Mouse (Mus musculus): ENCODE data around the gene Gadl1.
"Not testable (repeated sequence)": the region's sequence is repeated elsewhere in the genome, so short reads cannot be mapped to it uniquely, and the experiment has no call there.

The Gadl1 gene

DNA sequence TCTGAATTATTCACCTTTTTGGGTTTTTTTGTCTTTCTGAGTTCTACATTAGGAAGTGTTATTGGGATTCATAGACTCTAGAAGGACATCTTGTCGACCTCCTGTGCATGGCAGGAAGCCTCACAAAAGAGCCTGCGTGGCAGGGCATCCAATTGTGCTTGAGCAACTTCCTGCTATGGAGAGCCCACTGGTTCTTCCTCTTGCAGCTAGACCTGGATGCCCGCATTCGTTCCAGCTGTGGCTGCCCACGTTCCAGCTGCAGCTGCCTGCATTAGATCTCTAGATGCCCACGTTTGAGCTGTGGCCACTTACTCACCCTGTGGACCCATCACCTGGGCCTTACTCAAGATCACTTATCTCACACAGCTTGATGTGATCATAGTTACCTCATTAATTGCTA, 116.1 kb downstream of the Gadl1 start:
- no peak for DNase-seq (ENCODE audit: low read depth)

DNA sequence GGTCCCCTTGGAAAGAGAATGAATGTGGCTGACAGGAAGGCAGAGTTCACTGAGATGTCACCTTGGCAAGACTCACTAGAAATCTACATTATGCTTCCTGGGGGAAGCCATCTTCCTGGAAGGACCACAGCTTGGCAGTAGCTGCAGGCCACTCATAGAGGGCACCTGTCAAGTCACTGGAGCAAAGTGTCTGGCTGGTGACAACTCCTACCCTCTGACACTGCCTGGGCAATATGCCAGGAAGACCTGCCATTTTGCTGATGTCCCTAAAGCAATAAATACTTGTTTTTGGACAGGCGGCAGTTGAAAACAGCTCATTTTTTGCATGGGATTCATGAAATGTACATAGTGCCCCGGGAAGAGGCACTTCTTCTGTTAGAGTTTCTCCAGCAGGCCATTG, 119.8 kb downstream of the Gadl1 start:
- no peak for DNase-seq (ENCODE audit: low read depth)

DNA sequence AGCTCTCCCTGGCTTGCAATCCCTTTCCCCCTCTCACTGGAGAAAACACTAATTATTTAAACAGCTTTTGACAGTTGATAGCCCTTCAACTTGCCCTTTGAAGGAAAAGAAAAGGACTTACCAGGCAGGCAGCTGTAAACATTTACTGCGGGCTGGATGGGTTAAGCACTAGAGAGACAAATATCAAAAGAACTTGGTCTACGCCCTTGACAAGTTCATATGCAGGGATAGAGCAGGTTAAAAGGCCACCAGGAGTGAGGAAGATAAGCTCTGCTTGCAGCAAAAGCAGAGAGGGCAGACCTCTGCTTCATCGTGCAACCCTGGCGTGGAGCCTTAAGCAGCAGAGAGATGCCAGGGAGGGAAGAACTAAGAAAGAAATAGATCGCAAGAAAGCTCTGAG, 123.5 kb downstream of the Gadl1 start:
- no peak for DNase-seq (ENCODE audit: low read depth)

DNA sequence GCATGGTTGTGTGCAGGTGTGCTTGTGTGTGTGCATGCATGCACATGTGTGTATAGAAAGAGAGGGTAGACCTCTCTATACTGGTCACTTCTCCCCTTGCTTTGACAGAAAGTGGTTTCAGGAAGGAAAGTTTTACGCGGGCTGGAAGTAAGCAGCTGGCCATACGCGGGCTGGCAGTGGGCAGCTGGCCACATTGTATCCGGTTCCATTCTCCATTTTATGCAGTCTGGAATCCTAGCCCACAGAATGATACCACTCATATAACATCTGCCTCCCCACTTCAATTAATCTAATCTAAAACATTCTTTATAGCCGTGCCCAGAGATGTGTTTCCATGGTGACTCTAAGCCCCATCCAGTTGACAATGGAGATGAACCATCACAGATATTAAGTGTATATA, 129.0 kb downstream of the Gadl1 start:
- DNase-seq (ENCODE audit: low read depth) = no peak

DNA sequence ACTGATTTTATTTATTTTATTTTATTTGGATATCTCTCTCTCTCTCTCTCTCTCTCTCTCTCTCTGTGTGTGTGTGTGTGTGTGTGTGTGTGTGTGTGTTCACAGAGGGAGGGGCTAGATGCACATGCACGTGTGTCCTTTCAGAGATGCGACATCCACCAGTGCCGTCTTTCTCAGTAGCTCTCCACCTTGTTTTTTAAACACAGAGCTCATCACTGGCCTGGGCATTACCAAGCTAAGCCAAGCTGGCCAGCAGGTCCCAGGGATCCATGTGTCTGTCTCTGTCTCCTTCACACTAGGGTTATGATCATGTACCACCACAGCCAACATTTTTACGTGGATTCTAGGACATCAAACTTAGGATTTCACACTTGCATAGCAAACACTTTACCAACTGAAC, 130.7 kb downstream of the Gadl1 start:
- no peak for DNase-seq (ENCODE audit: low read depth)

DNA sequence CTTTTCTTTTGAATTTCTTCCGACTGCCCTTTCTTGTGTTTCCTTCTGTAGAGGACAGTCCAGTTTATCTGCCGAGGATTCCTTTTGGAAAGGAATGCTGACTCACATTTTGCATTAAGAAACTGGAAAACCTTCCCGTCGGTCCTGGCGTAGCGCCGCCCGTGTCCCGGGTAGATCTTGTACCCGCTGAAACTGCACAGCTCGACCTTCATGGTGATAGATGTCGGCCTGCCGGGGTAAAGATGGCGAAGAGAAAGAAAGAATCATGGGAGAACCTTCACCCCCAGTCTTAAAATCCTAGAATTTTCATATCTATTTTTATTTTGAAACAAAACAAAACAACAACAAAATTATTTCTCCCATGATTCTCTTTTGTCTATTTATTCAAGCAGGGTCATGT, 131.6 kb downstream of the Gadl1 start:
- DNase-seq (ENCODE audit: low read depth) = not testable (repeated sequence)

DNA sequence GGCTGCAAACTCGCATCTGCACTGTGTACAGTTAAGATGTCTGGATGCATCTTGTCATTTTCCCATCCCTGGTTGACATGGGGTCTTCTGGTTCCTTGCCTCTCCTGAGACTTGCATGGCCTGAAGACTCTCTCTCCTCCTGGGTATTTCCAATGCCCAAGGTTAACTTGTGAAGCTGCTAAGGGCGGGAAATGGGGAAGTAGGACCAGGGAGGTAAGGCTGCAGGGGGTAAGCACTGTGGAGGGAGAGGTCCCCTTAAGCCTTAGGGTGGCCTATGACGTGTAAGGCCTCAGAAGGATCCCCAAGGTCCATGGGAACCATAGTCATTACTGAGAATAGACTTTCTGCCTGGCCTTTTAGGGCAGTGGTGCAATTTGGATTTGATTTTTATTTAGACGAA, 132.1 kb downstream of the Gadl1 start:
- DNase-seq (ENCODE audit: low read depth) = no peak

DNA sequence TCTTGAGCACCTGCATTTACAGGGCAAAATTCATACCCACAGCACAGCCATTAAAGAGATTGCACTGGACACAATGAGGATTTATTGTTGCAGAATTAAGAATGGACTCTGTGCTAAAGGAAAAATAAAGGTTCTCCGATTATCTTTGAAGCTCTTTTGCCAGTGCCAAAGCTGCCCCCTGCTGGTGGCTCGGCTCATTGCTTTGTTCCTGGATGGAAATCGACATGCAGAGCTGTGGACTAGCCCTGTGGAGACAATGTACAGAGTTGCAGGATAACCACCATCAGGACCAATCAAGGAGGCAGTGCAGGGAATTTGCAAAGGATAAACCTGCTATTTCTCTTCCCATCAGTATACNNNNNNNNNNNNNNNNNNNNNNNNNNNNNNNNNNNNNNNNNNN, 132.5 kb downstream of the Gadl1 start:
- DNase-seq (ENCODE audit: low read depth) = peak; percentile 80

DNA sequence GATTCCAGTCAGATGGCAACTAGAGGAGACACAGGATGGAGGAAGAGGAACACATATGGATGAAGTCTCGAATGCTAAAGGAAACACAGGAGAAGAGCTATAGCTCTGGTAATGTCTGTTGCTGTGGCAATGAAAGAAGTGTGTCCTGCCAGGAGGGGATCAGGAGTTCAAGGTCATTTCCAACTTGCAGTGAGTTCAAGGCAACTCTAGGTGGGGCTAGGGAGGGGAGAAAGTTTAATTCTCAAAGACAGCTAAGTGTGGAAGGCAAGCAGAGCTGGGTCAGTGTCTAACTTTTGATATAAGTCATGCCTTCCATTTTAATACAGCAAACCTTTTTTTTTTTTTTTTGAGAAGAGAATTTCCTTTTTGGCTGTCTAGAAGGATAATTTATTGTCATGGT, 140.7 kb downstream of the Gadl1 start:
- no peak for DNase-seq (ENCODE audit: low read depth)

DNA sequence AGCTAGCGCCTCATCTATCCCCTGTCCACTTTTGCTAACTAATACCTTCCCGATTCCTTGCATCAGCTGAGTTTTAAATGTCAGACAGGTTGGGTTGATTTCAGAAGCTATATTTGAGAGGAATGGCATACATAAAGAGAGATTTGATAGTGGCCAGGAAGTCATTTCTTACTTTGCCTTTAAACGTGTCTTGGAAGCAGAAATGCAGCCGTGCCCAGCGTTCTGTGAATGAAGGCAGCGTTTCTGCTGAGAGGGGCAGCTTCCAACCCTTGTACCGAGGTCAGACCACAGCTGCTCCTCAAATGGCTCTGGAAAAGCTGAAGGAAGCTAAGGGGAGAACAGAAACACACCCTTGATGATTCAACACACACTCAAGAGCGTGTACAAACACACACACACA, 144.7 kb downstream of the Gadl1 start:
- no peak for DNase-seq (ENCODE audit: low read depth)

DNA sequence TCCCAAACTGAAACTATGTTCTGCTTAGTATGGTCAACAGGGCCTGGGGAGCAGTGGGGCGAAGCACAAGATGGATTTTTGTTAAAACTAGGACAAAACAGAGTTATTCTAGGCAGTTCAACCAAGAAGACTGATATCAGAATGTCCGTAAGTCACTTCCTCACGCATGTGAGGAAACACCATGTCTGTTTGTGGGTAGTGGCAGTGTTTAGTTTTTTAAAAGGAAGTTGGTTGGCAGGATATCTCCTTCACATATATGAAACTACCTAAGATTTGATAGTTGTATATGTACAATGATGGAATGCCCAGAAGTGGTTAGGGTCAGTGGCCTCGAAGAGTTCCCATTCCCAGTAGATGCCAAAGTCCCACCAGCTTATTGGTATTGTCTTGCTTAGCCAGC, 149.2 kb downstream of the Gadl1 start:
- no peak for DNase-seq (ENCODE audit: low read depth)

DNA sequence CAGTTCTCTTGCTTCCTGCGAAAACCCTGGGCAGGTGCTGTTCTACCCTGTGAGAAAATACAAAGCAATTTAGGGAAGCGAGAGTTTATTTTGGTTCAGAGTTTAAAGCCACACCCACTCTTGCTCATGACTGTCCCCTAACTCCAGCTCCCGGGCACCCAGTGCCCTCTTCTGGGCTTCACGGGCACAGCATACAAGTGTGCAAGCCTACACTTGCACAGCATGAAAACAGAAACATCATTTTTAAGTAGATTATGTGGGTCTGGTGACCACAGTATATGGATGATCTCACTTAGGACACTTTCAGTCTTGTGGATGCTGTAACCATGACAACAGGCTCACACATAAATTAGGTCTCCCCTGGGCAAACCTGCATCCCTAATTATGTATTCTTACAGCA, 149.9 kb downstream of the Gadl1 start:
- DNase-seq (ENCODE audit: low read depth) = peak; percentile 19

DNA sequence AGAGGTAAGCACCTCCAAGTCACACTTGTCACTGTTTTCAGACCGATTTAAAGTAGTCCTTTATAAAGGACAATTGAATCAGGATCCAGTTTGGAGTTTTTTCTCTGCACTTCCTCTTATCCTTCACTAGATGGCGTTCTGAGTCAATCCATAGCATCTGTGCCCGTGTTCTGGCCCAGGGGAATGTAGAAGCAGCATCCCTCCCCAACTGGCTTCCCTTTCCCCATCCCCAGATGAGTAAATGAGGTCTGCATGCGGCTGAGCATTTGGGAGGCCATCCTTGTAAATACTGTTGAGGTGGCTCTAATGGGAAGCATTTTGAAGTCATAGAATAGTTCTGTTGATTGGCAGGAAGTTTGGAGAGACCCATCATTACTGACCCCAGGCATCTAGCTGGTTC, 151.4 kb downstream of the Gadl1 start:
- DNase-seq (ENCODE audit: low read depth) = peak; percentile 51

DNA sequence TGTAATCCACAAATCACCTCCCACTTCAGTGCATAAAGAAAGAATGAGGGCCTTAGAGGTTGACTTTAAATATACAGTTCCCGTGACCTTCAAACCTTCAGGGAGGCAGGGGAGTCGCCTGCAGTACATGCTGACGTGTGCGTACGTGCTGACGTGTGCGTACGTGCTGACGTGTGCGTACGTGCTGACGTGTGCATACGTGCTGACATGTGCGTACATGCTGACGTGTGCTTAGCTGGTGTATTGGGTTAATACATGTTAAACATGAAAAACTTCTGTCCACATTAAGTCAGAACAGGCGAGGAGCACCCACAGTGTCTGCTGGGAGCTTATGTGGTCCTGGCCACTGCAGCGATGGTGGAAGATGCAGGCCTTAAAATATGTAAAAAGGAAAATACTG, 155.5 kb downstream of the Gadl1 start:
- DNase-seq (ENCODE audit: low read depth) = no peak

DNA sequence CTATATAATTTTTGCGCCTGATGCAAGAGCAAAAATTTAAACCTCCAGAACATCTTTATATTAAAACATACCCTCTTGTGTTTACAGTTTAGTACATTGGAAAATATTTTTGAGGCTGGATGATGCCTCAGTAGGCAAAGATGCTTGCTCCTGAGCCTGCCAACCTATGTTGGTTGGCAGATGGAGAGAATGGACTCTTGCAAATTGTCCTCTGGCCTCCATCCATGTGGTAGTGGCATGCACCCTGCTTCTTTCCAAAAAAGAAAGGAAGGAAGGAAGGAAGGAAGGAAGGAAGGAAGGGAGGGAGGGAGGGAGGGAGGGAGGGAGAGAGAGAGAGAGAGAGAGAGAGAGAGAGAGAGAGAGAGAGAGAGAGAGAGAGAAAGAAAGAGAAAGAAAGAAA, 162.3 kb downstream of the Gadl1 start:
- not testable (repeated sequence) for DNase-seq (ENCODE audit: low read depth)

DNA sequence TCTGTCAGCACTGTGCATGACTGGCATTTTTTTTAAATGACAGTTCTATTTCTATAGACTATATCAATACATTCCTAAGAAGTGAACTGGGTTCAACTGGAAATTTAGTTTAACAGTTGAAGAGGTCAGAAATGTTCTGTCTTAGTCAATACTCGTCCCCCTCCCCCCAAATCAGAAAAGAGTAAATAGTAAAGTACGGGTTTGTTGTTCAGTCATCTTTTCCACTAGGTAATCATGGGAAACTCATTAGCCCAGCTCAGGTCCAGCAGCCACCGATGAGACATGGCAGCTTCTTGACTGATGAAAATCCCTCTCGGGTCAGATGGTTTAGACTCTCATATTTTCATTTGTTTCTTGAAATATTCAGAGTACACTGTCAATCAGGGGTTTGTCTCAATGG, 166.9 kb downstream of the Gadl1 start:
- DNase-seq (ENCODE audit: low read depth) = no peak

DNA sequence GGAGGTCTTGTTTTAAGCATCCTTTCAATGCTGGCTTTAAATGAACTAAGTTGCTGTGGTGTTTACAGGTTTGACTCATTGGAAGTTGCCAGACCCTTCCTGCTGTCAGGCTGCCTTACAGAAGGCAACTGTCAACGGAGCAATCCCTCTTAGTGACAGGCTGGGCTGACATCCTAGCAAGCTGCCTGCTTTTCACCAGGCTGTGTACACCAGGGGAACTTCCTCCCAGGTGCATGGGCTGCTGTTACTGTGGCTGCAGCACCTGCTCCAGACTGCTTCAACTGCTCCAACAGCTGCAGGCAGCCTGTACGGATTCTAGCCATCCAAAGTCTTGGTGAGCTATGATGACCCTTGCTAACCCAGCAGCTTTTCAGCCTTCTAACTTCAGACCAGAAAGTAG, 167.7 kb downstream of the Gadl1 start:
- no peak for DNase-seq (ENCODE audit: low read depth)

DNA sequence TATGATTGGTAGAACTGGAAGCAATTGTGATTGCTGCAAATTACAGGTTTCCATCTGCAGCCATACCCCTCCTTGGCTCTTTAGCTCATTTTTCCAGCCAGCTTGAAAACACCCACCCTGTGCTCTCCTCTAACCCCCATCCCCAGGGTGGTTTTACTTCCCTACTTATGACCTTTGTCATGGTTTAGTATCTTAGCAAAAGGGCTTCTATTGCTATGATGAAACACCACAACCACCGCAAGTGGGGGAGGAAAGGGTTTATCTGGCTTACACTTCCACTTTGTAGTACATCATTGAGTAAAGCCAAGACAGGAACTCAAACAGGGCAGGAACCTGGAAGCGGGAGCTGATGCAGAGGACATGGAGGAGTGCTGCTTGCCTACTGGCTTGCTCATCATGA, 168.2 kb downstream of the Gadl1 start:
- no peak for DNase-seq (ENCODE audit: low read depth)

DNA sequence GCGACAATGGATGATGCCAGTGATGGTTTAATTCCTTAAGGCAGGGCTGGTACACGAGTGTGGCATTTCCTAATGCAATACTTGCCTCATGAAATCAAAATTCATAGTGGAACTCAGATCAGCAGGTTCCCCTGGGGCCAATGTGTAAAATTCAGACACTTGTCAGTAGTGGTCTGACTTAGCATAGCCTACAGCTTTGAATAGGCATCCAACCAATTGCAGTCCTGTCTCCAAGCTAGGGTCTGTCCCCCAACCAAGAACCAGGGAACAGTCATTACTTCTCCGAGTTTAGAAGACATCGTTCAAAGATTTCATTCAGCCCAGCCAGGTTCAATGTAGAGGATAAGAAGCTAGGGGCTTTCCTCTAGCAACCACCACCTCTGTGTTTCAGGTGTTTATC, 172.5 kb downstream of the Gadl1 start:
- no peak for DNase-seq (ENCODE audit: low read depth)

DNA sequence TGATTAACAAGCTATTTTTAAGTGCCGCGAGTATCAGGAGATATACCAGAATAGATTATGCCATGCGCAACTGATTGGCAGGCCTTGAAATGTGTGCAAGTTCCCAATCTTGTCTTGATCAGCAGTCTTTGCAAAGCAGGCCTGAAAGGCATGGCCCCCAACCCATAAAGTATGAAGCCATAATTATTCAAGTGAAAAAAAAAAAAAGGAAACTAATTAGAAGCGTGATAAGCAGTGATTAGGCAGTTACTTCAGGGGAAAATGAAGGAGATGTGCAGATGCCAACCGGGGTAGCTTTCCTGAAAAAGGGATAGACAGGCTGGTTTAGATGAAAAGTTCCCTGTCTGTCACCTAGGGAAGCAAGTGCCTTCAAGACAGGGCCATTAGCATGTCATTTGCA, 174.0 kb downstream of the Gadl1 start:
- DNase-seq (ENCODE audit: low read depth) = no peak

DNA sequence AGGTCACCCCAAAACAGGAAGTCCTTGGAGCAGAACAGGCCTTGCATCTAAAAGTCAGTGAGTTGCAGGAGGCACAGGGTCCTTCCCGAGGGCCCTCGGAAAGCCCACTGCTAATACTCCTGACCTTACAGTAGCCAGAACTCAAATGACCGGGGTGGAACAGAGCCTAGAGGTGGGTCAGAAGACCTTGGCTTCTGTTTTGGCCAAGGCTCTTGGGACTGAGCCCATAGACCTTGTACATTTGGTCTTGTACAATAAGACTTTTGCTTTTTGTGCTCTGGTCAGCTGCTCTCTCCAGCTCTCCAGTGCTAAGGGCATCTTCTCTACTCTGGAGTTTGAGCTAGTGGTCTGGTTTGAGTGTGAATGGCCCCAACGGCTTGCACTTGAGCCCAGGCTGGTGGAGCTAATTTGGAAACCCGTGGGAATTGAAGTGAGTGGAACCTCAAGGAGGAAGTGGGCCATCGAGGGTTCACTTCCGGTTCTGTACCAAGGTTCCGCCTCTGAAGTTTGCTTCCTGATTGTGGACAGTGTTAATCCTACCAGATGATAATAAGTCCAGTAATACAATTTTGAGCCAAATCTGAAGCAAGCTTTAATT, 174.6 kb downstream of the Gadl1 start:
- DNase-seq (ENCODE audit: low read depth) = no peak

DNA sequence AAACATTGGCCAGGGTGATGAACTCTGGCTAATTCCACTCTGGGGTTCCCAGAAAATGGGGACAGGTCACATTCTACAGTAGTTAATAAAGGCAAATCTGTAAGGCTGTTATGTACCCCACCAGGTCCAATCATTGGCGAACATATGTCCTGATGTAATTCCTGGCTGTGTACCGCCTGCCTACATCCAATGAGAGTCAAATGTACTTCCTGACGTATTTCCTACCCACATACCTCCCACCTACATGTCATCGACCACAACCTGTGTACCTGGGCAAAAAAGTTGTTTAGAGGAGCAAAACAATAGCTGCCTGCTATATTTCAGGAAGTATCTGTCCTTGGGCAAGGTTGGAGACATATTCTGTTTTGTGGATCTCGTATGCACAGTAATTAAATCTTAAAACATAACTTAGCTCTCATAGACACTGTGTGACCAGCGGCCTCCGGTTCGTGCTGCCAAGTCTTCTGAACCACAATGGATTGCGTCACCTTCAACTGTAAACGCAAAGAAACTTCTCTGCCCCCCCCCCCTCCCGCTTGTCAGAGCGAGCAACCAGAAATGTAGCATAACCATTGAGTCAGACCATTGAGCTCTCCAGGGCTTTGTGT, 175.2 kb downstream of the Gadl1 start:
- DNase-seq (ENCODE audit: low read depth) = peak; percentile 39

DNA sequence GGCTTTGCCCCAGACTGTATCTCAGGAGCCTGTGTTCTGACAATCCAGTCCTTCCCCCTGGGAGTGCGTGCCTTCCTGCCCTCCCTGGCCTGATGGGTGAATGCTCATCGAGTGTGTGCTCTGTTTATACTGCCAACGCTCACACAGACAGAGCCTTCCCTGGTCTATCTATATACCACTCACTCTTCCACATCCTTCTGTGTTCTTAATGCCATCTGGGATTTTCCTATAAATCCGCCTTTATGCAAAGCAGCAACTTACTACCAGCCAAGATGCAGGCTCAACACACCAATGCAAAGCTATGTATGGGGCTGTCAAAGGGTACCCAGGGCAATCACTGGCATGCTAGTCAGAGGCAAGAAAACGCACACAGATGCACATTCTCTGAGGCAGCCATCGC, 176.7 kb downstream of the Gadl1 start:
- no peak for DNase-seq (ENCODE audit: low read depth)

DNA sequence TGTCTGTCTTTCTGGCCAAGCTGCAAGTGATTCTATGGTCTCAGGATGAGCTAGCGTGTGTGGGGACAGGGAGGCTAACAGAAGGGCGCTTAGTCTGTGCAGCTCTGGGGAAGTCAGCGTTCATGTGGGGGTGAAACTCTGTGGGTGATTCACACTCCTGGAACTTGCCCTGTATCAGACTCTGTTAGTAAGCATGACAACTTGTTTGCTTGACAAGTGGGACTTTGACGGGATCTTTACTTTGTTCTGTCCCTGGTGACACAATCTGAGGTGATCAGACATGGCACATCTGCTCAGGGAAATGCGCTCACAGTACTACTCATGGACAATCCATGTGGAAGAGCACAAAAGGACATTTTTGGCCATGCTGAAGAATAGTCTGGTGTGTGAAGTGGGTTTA, 178.0 kb downstream of the Gadl1 start:
- peak; percentile 11 for DNase-seq (ENCODE audit: low read depth)

DNA sequence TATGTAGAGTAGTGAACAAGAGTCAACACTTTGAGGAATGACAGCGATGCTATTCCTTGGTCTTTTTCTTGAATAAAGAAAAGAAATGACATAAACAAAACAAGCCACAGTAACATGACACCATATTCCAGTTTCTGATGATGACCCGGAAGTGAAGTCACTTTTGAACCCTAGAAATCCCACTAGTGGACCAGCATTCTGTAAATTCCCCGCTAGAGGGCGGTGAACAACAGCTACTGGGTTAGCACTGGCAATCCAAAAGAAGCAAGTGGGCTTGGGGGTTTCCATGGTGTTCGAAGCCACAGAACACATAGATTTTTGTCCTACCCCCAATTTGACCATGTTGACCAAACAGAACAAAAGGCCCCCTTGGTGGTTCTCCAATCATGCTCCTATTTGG, 178.6 kb downstream of the Gadl1 start:
- peak; percentile 81 for DNase-seq (ENCODE audit: low read depth)
